Mouse (Mus musculus): ENCODE data around the gene Slc19a3. TPM values are rescaled to one million over a fixed set of nuclear protein-coding genes. Genes with fewer than 3 reads are reported as not detected.

Gene Slc19a3
- not detected in 2 replicates for total RNA-seq (2015)
- not detected in 2 replicates for total RNA-seq (2017)

- ATAC-seq (replicated peaks; ENCODE audit: poor library complexity) = peak; percentile 73
Measured at GRCm38 (mm10) chr1:83038109-83038672, at the start of gene Slc19a3. Gene Slc19a3 (minus strand): TSS chr1:83038448.

- no peak for ATAC-seq (replicated peaks; ENCODE audit: poor library complexity)
Measured at GRCm38 (mm10) chr1:83084790-83085189, 46.5 kb upstream of the Slc19a3 start.

- peak; percentile 48 for ATAC-seq (replicated peaks; ENCODE audit: poor library complexity)
Measured at GRCm38 (mm10) chr1:83077016-83077415, 38.8 kb upstream of the Slc19a3 start.

- peak; percentile 93 for ATAC-seq (replicated peaks; ENCODE audit: poor library complexity)
Measured at GRCm38 (mm10) chr1:83076190-83076917, 38.1 kb upstream of the Slc19a3 start.

GRCm38 (mm10) chr1:83075526-83076189 is 37.4 kb upstream of the Slc19a3 start:
- ATAC-seq (replicated peaks; ENCODE audit: poor library complexity) = no peak

- no peak for ATAC-seq (replicated peaks; ENCODE audit: poor library complexity)
Measured at GRCm38 (mm10) chr1:83067205-83067604, 29.0 kb upstream of the Slc19a3 start.

GRCm38 (mm10) chr1:83066577-83066976 is 28.3 kb upstream of the Slc19a3 start:
- ATAC-seq (replicated peaks; ENCODE audit: poor library complexity) = no peak

GRCm38 (mm10) chr1:83064851-83065250 is 26.6 kb upstream of the Slc19a3 start:
- peak; percentile 55; the same call in 1 of the 2 replicates for ATAC-seq (replicated peaks; ENCODE audit: poor library complexity)

GRCm38 (mm10) chr1:83060643-83061042 is 22.4 kb upstream of the Slc19a3 start, which contains the start of gene Krtap28-13:
Gene Krtap28-13 (plus strand): TSS chr1:83060930.
- ATAC-seq (replicated peaks; ENCODE audit: poor library complexity) = no peak

GRCm38 (mm10) chr1:83059278-83059677 is 21.0 kb upstream of the Slc19a3 start, which contains the start of gene A030005K14Rik:
Gene A030005K14Rik (minus strand): TSS chr1:83059378.
- ATAC-seq (replicated peaks; ENCODE audit: poor library complexity) = no peak

GRCm38 (mm10) chr1:83058481-83058880 is 20.2 kb upstream of the Slc19a3 start:
- no peak for ATAC-seq (replicated peaks; ENCODE audit: poor library complexity)

GRCm38 (mm10) chr1:83044882-83045427 is 6.7 kb upstream of the Slc19a3 start, which contains the start of gene Gm47969:
Gene Gm47969 (plus strand): TSS chr1:83044932.
- peak; percentile 92 for ATAC-seq (replicated peaks; ENCODE audit: poor library complexity)

GRCm38 (mm10) chr1:83042380-83042779 is 4.1 kb upstream of the Slc19a3 start, which contains the start of gene Krtap28-10:
Gene Krtap28-10 (minus strand): TSS chr1:83042480.
- ATAC-seq (replicated peaks; ENCODE audit: poor library complexity) = no peak

GRCm38 (mm10) chr1:83039080-83039479 is 832 bp upstream of the Slc19a3 start:
- ATAC-seq (replicated peaks; ENCODE audit: poor library complexity) = no peak

- no peak for ATAC-seq (replicated peaks; ENCODE audit: poor library complexity)
Measured at GRCm38 (mm10) chr1:83036892-83037667, 1.2 kb downstream of the Slc19a3 start.

GRCm38 (mm10) chr1:83034509-83034908 is 3.7 kb downstream of the Slc19a3 start:
- ATAC-seq (replicated peaks; ENCODE audit: poor library complexity) = no peak

GRCm38 (mm10) chr1:83032508-83032907 is 5.7 kb downstream of the Slc19a3 start:
- ATAC-seq (replicated peaks; ENCODE audit: poor library complexity) = no peak

GRCm38 (mm10) chr1:83031950-83032349 is 6.3 kb downstream of the Slc19a3 start:
- no peak for ATAC-seq (replicated peaks; ENCODE audit: poor library complexity)

GRCm38 (mm10) chr1:83016556-83016955 is 21.7 kb downstream of the Slc19a3 start:
- ATAC-seq (replicated peaks; ENCODE audit: poor library complexity) = no peak

- no peak for ATAC-seq (replicated peaks; ENCODE audit: poor library complexity)
Measured at GRCm38 (mm10) chr1:83015329-83015879, 22.8 kb downstream of the Slc19a3 start.

Data from megakaryocyte progenitor cell, adult 5-6 weeks (primary cell).